Mouse (Mus musculus) inflammation-experienced regulatory T-cells, adult 6 months (primary cell): Measurements from ENCODE around the gene Mup17. TPM values are rescaled to one million over a fixed set of nuclear protein-coding genes. Genes with fewer than 3 reads are reported as not detected.
"Not testable (repeated sequence)": the region's sequence is repeated elsewhere in the genome, so short reads cannot be mapped to it uniquely, and the experiment has no call there.

Experiments
- ATAC-seq: one replicate; pipeline ENCODE4 v1.8.0; 2017
- polyA plus RNA-seq, 3 experiments: library from polyadenylated mRNA; unstranded; fragments of 100-300 nt; shearing (Covaris generic); gene quantifications; one replicate each; pipeline ENCODE4 v1.2.1; 2017

Mup17 gene
- not detected for polyA plus RNA-seq

DNA sequence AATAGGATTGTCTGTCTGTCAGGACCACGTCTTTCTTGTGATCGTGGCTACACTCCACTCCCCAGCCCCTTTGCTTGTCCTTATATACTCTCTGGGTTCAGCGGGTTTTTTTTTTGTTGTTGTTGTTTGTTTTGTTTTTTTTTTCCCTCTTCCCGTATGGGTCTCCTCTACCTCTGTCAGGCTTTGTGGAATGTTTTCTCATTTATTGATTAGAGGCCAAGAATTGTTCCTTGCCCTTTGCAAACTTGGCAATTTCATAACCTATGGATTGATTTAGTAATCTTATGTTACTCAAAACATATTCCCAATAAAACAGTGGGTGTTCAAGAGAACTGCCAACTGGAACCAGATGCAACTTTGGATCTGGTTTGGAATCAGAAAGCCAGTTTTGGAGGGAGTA, at the start of gene Mup17:
TSS of gene Mup17 (minus strand) at position 101 of the 400 bp plus-strand sequence.
- ATAC-seq, result not testable (repeated sequence)

DNA sequence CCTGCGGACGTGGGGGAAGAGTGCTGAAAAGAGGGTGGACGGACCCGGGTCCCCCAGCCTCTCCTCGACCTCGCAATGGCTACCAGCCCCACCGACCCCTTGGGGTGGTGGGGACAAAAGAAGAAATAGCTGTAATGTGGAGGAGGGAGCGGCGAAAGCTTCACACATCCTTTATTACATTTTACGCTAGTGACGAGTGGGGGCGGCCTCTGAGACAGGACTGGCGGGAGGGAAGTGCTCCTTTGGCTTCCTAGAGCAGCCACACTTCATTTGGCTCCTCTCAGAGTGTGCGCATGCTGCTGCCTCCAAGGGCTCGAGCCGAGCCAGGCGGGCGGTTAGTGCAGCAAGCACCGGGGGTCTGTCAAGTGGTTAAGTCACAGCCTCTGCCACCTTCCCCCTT, 24.1 kb downstream of the Mup17 start:
- ATAC-seq, result not testable (repeated sequence)

DNA sequence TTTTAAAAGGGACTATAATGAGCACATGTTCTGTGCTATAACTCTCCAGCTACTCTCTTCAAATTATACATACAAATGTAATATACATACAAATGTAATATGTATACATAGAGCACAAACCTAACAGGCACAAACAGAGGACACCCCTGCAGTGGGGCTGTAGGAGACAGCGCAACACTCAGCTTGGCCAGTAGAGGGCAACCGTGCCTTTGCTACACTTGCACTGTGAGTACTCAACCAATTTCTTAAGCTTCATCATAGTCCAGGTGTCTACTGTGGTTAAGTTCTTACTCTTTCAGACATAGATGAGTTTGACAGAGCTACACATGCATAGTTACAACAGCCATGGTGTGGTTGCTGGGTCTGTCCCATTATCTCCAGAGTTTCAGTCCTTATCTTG, 39.8 kb downstream of the Mup17 start:
- ATAC-seq, result not testable (repeated sequence)

Other genes with a start within 250 kb of the Mup17 start
- gene Mup15, start 156.1 kb downstream of the Mup17 start, polyA plus RNA-seq, result not detected
- not detected for gene Mup16, start 76.3 kb downstream of the Mup17 start, polyA plus RNA-seq
- gene Mup18, start 78.3 kb upstream of the Mup17 start, polyA plus RNA-seq, result not detected
- not detected for gene Mup19, start 186.4 kb upstream of the Mup17 start, polyA plus RNA-seq
- gene Mup5, start 239.4 kb upstream of the Mup17 start, polyA plus RNA-seq, result not detected